Mouse (Mus musculus) stomach, postnatal 0 days (tissue): ENCODE measurements at regions not wholly inside any gene's neighbourhood (a gene's known extent, or its start where the extent isn't known, plus 50 kb on each side); places are given as distances from the start of the nearest gene placed in this dataset.

Source experiments
- CTCF ChIP-seq: IDR thresholded peaks from 2 replicates; pipeline ENCODE4 v1.5.1; 2016; ENCODE audit warnings: antibody characterized with exemption, low read depth, mild to moderate bottlenecking, moderate library complexity
- EP300 ChIP-seq: optimal IDR thresholded peaks from 2 replicates; pipeline ENCODE3; 2016; ENCODE audit warnings: antibody characterized with exemption

GRCm38 (mm10) chr2:75754606-75755005 lies 50.2 kb upstream of the Nfe2l2 start:
- TF ChIP-seq CTCF (no peak), EP300 (no peak)
